In genomic region chr10:34307070-34307469, GRCm38 (mm10) we compare ENCODE assay signal across 15 mouse cellular contexts.
"Had no signal": no experiment of that assay in that cellular context is flagged by ENCODE, and none has a peak within 500 bp of the region (broad histone marks: within the 10 kb centered on the region; RNA-seq: fewer than 3 reads in every experiment).

No protein-coding gene starts in this region.

- ATAC-seq: liver, embryonic 12.5 days; midbrain, embryonic 13.5 days had no signal

- H3K9me3 ChIP-seq: kidney, embryonic 15.5 days; limb, embryonic 15.5 days; liver, embryonic 12.5 days; midbrain, embryonic 13.5 days; neural tube, embryonic 12.5 days had no signal

- H3K4me1 ChIP-seq: kidney, embryonic 15.5 days; limb, embryonic 15.5 days; liver, embryonic 12.5 days; neural tube, embryonic 12.5 days had no signal

- H3K27ac ChIP-seq: kidney, embryonic 15.5 days; layer of hippocampus, adult 2 months; limb, embryonic 15.5 days; liver, embryonic 12.5 days; midbrain, embryonic 13.5 days; neural tube, embryonic 12.5 days had no signal

- DNase-seq: kidney, adult 2 months; kidney, postnatal 14 days; lung, embryonic 14.5 days; lung, postnatal 10 days; lung, postnatal 4 days; right cerebral cortex, postnatal 4 days; spleen, adult 18-20 months; thymus, adult 18-20 months; thymus, postnatal 14 days had no signal

- H3K4me2 ChIP-seq: kidney, embryonic 15.5 days; limb, embryonic 15.5 days; liver, embryonic 12.5 days; lung, embryonic 14.5 days; midbrain, embryonic 13.5 days; neural tube, embryonic 12.5 days had no signal

- H3K36me3 ChIP-seq: kidney, embryonic 15.5 days; neural tube, embryonic 12.5 days had no signal

- H3K27me3 ChIP-seq: kidney, embryonic 15.5 days; limb, embryonic 15.5 days; liver, embryonic 12.5 days; midbrain, embryonic 13.5 days; neural tube, embryonic 12.5 days had no signal

- H3K9ac ChIP-seq: kidney, embryonic 15.5 days; limb, embryonic 15.5 days; liver, embryonic 12.5 days; lung, embryonic 14.5 days; midbrain, embryonic 13.5 days; neural tube, embryonic 12.5 days had no signal

- H3K4me3 ChIP-seq: kidney, embryonic 15.5 days; layer of hippocampus, adult 2 months; limb, embryonic 15.5 days; liver, embryonic 12.5 days; midbrain, embryonic 13.5 days; neural tube, embryonic 12.5 days had no signal
